8 mouse cellular contexts compared by ENCODE assay signal in the genomic region with DNA sequence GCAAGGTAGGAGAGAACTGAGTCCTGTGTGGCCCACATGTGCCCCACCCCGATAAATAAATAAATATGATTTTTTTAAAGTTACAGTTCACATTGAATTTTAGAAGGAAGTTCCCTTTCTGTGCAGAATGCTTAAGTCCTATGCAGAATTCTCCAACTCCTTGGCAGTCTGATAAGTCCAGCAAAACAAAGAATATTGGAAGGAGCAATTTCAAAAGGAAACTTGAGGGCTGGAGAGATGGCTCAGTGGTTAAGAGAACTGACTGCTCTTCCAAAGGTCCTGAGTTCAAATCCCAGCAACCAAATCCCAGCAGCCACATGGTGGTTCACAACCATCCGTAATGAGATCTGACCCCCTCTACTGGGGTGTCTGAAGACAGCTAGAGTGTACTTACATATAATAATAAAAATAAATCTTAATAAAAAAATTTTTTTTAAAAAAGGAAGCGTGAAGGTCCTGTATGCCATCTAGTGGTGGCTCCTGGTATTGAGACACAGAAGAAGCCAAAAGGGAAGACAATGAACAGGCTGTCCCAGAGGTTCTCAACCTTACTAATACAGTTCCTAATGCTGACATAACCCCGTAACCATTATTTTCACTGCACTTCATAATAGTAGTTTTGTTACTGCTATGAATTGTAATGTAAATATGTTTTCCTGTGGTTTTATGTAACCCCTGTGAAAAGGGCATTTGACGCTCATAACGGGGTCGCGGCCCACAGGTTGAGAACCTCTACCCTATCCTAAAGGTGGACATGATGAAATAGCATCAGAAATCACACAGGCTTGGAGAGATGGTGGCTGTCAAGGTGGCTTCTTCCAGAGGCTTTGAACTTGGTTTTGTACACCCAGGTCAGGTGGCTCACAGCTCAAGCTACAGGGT. TPM values are rescaled to one million over a fixed set of nuclear protein-coding genes. Genes with fewer than 3 reads are reported as not detected.
DNase-seq lines count a peak whose midpoint lies in the region; ATAC-seq and TF ChIP-seq lines count a peak whose summit lies in the region.

No protein-coding gene starts in this region.

- WGBS in forebrain, postnatal 0 days, result 70% methylated on average over 8 of the region's 8 CpGs
- 76% methylated on average over 8 of the region's 8 CpGs for WGBS in forebrain, embryonic 16.5 days
- 54% methylated on average over 8 of the region's 8 CpGs for WGBS in liver, adult 2 months

- H3K27me3 ChIP-seq in forebrain, postnatal 0 days (ENCODE audit: insufficient read depth, low read length), result no peaks in the 10 kb centered on the region
- no peaks in the 10 kb centered on the region for H3K27me3 ChIP-seq in forebrain, embryonic 16.5 days (replicated peaks; ENCODE audit: control insufficient read depth, insufficient read depth, low read length)
- no peaks in the 10 kb centered on the region for H3K27me3 ChIP-seq in liver, adult 2 months (ENCODE audit: control insufficient read depth, insufficient read depth, low read length)
- peaks cover 13% of the 10 kb centered on the region for H3K27me3 ChIP-seq in E14TG2a.4 (ENCODE audit: insufficient read depth, low read length)

- no peak overlapping the region for H3K4me3 ChIP-seq in forebrain, postnatal 0 days (ENCODE audit: low read depth, low read length)
- no peak overlapping the region for H3K4me3 ChIP-seq in forebrain, embryonic 16.5 days (replicated peaks; ENCODE audit: low read length)
- no peak overlapping the region for H3K4me3 ChIP-seq in liver, adult 2 months (ENCODE audit: insufficient read depth, low read depth, low read length)
- H3K4me3 ChIP-seq in E14TG2a.4 (replicated peaks; ENCODE audit: low read length), result no peak overlapping the region

- no peak overlapping the region for H3K9ac ChIP-seq in forebrain, postnatal 0 days
- H3K9ac ChIP-seq in forebrain, embryonic 16.5 days (replicated peaks; ENCODE audit: low read depth, low read length), result no peak overlapping the region
- no peak overlapping the region for H3K9ac ChIP-seq in liver, adult 2 months (ENCODE audit: low read depth, low read length)

- no peak overlapping the region for H3K4me2 ChIP-seq in forebrain, postnatal 0 days (ENCODE audit: low read depth)
- H3K4me2 ChIP-seq in forebrain, embryonic 16.5 days (ENCODE audit: low read length), result no peak overlapping the region

- ATAC-seq in forebrain, postnatal 0 days, result peak; percentile 21; the same call in 1 of the 2 replicates
- ATAC-seq in forebrain, embryonic 16.5 days, result no peak

- H3K36me3 ChIP-seq in forebrain, postnatal 0 days (ENCODE audit: insufficient read depth), result peaks cover 25% of the 10 kb centered on the region
- H3K36me3 ChIP-seq in forebrain, embryonic 16.5 days (ENCODE audit: control insufficient read depth, insufficient read depth), result peaks cover 4% of the 10 kb centered on the region; the same call in 1 of the 2 replicates
- no peaks in the 10 kb centered on the region; the same call in 1 of the 2 replicates for H3K36me3 ChIP-seq in liver, adult 2 months (ENCODE audit: control insufficient read depth, insufficient read depth, low read length)
- H3K36me3 ChIP-seq in E14TG2a.4 (ENCODE audit: insufficient read depth, low read length), result peaks cover 21% of the 10 kb centered on the region

- TF ChIP-seq CTCF in forebrain, postnatal 0 days (IDR thresholded peaks at IDR 0.05; ENCODE audit: low read depth), result peak; percentile 73
- TF ChIP-seq CTCF in liver, adult 2 months (IDR thresholded peaks at IDR 0.05; ENCODE audit: low read depth, low read length), result 0 out of 2 replicates have a peak, but pooled peaks have one; percentile 16
- TF ChIP-seq CTCF in E14TG2a.4 (conservative IDR thresholded peaks at IDR 0.05; ENCODE audit: low read length), result peak; percentile 91

- DNase-seq in forebrain, postnatal 0 days, result peak; percentile 81
- DNase-seq in liver, adult 2 months (ENCODE audit: extremely low read depth, low read depth, low spot score), result peak; percentile 35
- no peak for DNase-seq in liver
- peak; percentile 72 for DNase-seq in embryo, embryonic 10.5 days (ENCODE audit: low spot score)
- peak; percentile 27 to 61 for DNase-seq in natural killer cell, adult 2 months (ENCODE audit: low spot score in 2 of 2)
- no peak for DNase-seq in frontal cortex, postnatal 36 days (ENCODE audit: low spot score in 2 of 2)

- no peaks in the 10 kb centered on the region for H3K79me2 ChIP-seq in liver, adult 2 months (ENCODE audit: control insufficient read depth, insufficient read depth, low read length)

- no peaks in the 10 kb centered on the region for H3K4me1 ChIP-seq in forebrain, postnatal 0 days (ENCODE audit: insufficient read depth)
- no peaks in the 10 kb centered on the region; the same call in 1 of the 2 replicates for H3K4me1 ChIP-seq in forebrain, embryonic 16.5 days (replicated peaks; ENCODE audit: control insufficient read depth, insufficient read depth, low read length)
- H3K4me1 ChIP-seq in liver, adult 2 months (ENCODE audit: control insufficient read depth, insufficient read depth, low read length), result no peaks in the 10 kb centered on the region
- peaks cover 47% of the 10 kb centered on the region for H3K4me1 ChIP-seq in E14TG2a.4 (replicated peaks; ENCODE audit: low read depth, low read length)

- TF ChIP-seq POLR2A in liver, adult 2 months (IDR thresholded peaks at IDR 0.05; ENCODE audit: extremely low read depth, insufficient read depth, low read length), result no peak

- no peak overlapping the region for H3K27ac ChIP-seq in forebrain, postnatal 0 days (ENCODE audit: low read depth, low read length)
- no peak overlapping the region for H3K27ac ChIP-seq in forebrain, embryonic 16.5 days (ENCODE audit: low read length)
- H3K27ac ChIP-seq in liver, adult 2 months (replicated peaks; ENCODE audit: insufficient read depth, low read depth, low read length), result no peak overlapping the region

- no peaks in the 10 kb centered on the region for H3K9me3 ChIP-seq in forebrain, postnatal 0 days (ENCODE audit: low read length)
- H3K9me3 ChIP-seq in forebrain, embryonic 16.5 days (ENCODE audit: control insufficient read depth, low read length), result no peaks in the 10 kb centered on the region
- no peaks in the 10 kb centered on the region for H3K9me3 ChIP-seq in E14TG2a.4 (ENCODE audit: low read length)

RNA-seq across cellular contexts. Expression of a gene that starts 25.4 kb away (rescaled TPM):
- 445 and 497 TPM in 2 replicates for total RNA-seq in forebrain, postnatal 0 days (2014; rRNA removed)
- 204 and 224 TPM in 2 replicates for polyA plus RNA-seq in forebrain, postnatal 0 days (2015; fragmentation: Nextera tagmentation; extraction: Ambion mirVana)
- 295 and 323 TPM in 2 replicates for polyA plus RNA-seq in forebrain, embryonic 16.5 days (2015; fragmentation: Nextera tagmentation; extraction: Ambion mirVana)
- total RNA-seq in liver, adult 2 months (2014; rRNA removed), result 12.2 and 13.5 TPM in 2 replicates
- 17.1 and 21.6 TPM in 2 replicates for polyA plus RNA-seq in liver, adult 2 months (2012; rRNA removed)

Comparison
In these comparisons a context has a peak if more than half of its experiments do, and no peak if none do; other contexts are left out.
1. DNase-seq: peak in forebrain, postnatal 0 days (single experiment), liver, adult 2 months (single experiment), embryo, embryonic 10.5 days (single experiment) and natural killer cell, adult 2 months (2 of 2); none in liver (single experiment) and frontal cortex, postnatal 36 days (0 of 2).
2. CTCF ChIP-seq: peak in every context shown above with its lines; median percentile 91 in E14TG2a.4; 73 in forebrain, postnatal 0 days; 16 in liver, adult 2 months.